Mouse (Mus musculus): ENCODE measurements around the gene Slc12a3. TPM values are rescaled to one million over a fixed set of nuclear protein-coding genes. Genes with fewer than 3 reads are reported as not detected.
A peak's percentile ranks its signal among the peaks of the same experiment; 100 is the strongest.

Slc12a3 gene
- polyA plus RNA-seq, 1 experiment = 1.4 TPM

DNA sequence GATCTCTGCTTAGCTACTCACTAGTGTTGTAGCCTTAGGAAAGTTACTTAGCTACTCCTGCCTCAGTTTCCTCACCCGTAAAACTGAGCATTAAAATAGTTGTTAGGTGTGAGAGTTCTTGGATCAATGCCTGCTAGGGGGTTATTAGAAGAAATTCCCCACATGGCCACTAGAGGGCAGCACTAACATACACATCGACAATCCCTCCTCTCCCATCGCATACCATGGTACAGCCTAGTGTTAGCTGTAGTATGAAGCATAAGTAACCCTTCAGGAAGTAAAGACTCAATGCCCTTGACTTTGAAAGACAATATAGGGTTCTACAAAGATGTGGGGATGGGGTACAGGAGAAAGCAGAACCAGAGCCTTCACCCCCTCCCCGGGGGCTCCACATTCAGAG is 1.7 kb downstream of the Slc12a3 start:
- Histone ChIP-seq H3K36me3 (ENCODE audit: control insufficient read depth, insufficient read depth, low read length) (no peaks in the 10 kb centered on the region), H3K27ac (ENCODE audit: control insufficient read depth, insufficient read depth, low read depth, low read length) (no peak overlapping the region), H3K27me3 (ENCODE audit: control insufficient read depth, insufficient read depth, low read length) (no peaks in the 10 kb centered on the region), H3K4me3 (ENCODE audit: control insufficient read depth, low read depth, low read length) (no peak overlapping the region), H3K4me1 (ENCODE audit: control insufficient read depth, insufficient read depth, low read length) (no peaks in the 10 kb centered on the region)
- no peak for TF ChIP-seq POLR2A (IDR thresholded peaks at IDR 0.05; ENCODE audit: control insufficient read depth, low read depth, low read length)
- peak; percentile 38; the same call in 1 of the 2 replicates for TF ChIP-seq CTCF (IDR thresholded peaks at IDR 0.05; ENCODE audit: control insufficient read depth, insufficient read depth, insufficient replicate concordance, low read depth, low read length)

DNA sequence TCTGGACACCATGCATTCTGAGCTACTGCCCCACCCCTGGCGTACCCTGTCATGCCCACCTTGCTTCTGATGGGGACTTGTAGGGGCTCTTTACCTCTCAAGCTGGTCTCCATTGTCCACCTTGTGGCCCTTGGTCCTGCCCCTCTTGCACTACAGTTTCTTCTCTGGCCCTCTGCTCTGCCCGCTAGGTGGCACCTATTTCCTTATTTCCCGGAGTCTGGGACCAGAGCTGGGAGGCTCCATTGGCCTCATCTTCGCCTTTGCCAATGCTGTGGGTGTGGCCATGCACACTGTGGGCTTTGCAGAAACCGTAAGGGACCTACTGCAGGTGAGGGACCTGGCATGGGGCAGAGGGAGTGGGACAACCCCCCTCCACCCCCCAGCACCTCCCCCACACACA is 4.3 kb downstream of the Slc12a3 start:
- TF ChIP-seq CTCF (IDR thresholded peaks at IDR 0.05; ENCODE audit: control insufficient read depth, insufficient read depth, insufficient replicate concordance, low read depth, low read length) (peak; percentile 17; the same call in 1 of the 2 replicates), POLR2A (IDR thresholded peaks at IDR 0.05; ENCODE audit: control insufficient read depth, low read depth, low read length) (no peak)

DNA sequence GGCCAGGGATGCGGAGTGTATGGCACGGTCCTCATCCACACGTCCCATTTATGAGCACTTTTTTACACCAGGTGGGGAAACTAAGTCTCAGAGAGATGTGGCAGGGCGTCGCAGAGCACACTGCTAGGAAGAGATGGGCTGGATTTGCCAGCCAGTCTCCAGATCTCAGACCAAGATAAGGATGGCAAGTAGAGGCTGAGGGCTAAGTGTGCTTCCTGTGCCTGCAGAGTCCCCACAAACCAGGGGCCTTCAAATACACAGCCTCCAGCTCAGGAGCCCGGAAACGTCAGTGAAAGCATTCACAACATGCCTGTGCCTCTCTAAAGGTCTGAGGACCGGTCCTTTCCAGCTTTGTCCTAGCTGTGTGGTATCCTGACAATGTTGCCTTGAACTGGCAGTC is 8.6 kb downstream of the Slc12a3 start:
- Histone ChIP-seq H3K4me3 (ENCODE audit: control insufficient read depth, low read depth, low read length) (no peak overlapping the region), H3K36me3 (ENCODE audit: control insufficient read depth, insufficient read depth, low read length) (no peaks in the 10 kb centered on the region), H3K4me1 (ENCODE audit: control insufficient read depth, insufficient read depth, low read length) (no peaks in the 10 kb centered on the region), H3K27me3 (ENCODE audit: control insufficient read depth, insufficient read depth, low read length) (no peaks in the 10 kb centered on the region), H3K27ac (ENCODE audit: control insufficient read depth, insufficient read depth, low read depth, low read length) (no peak overlapping the region)
- no peak for TF ChIP-seq CTCF (IDR thresholded peaks at IDR 0.05; ENCODE audit: control insufficient read depth, insufficient read depth, insufficient replicate concordance, low read depth, low read length)
- TF ChIP-seq POLR2A (IDR thresholded peaks at IDR 0.05; ENCODE audit: control insufficient read depth, low read depth, low read length) = no peak

More for the DNA sequence above, 4.3 kb downstream of the Slc12a3 start:
- Histone ChIP-seq H3K36me3 (ENCODE audit: control insufficient read depth, insufficient read depth, low read length) (no peaks in the 10 kb centered on the region), H3K27ac (ENCODE audit: control insufficient read depth, insufficient read depth, low read depth, low read length) (no peak overlapping the region), H3K4me3 (ENCODE audit: control insufficient read depth, low read depth, low read length) (no peak overlapping the region), H3K4me1 (ENCODE audit: control insufficient read depth, insufficient read depth, low read length) (no peaks in the 10 kb centered on the region), H3K27me3 (ENCODE audit: control insufficient read depth, insufficient read depth, low read length) (no peaks in the 10 kb centered on the region)

DNA sequence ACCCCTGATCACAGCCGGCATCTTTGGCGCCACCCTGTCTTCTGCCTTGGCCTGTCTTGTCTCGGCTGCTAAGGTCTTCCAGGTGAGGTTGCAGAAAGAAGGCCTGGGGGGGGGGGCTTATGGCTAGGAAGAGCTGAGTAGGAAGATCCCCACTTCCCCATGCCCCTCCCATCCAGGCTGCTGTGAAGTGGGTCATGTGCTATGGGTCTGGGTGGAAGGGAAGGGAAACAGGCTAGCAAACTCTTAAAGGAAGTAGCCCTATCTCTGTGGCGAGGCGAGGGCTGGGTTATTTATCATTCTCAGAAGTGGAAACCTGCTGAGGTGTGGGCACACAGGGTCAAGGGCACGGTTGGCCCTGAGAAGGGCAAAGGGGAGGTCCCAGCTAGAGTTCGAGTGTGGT is 11.8 kb downstream of the Slc12a3 start:
- H3K4me1 ChIP-seq (ENCODE audit: control insufficient read depth, insufficient read depth, low read length) = peaks cover 4% of the 10 kb centered on the region; the same call in 1 of the 2 replicates
- no peaks in the 10 kb centered on the region for H3K27me3 ChIP-seq (ENCODE audit: control insufficient read depth, insufficient read depth, low read length)
- TF ChIP-seq POLR2A (IDR thresholded peaks at IDR 0.05; ENCODE audit: control insufficient read depth, low read depth, low read length) (no peak), CTCF (IDR thresholded peaks at IDR 0.05; ENCODE audit: control insufficient read depth, insufficient read depth, insufficient replicate concordance, low read depth, low read length) (0 out of 2 replicates have a peak, but pooled peaks have one; percentile 8)
- no peak overlapping the region for H3K27ac ChIP-seq (ENCODE audit: control insufficient read depth, insufficient read depth, low read depth, low read length)
- H3K4me3 ChIP-seq (ENCODE audit: control insufficient read depth, low read depth, low read length) = no peak overlapping the region
- no peaks in the 10 kb centered on the region for H3K36me3 ChIP-seq (ENCODE audit: control insufficient read depth, insufficient read depth, low read length)

DNA sequence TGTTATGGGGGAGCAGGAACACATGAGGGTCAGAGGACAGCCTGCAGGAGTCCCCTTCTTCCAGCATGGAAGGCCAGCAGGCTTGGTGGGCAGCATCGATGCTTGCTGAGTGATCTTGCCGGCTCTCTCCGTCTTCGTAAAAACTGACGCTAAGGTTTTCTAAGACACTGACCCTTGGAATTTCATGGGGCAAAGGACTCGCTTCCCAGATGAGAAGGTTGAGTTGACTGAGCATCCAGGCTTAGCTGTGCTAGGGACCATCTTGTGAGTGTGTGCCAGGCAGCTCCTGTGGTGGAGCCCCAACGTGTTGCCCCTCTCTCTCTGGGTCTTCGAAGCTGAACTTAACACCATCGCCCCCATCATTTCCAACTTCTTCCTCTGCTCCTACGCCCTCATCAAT is 13.7 kb downstream of the Slc12a3 start:
- Histone ChIP-seq H3K27me3 (ENCODE audit: control insufficient read depth, insufficient read depth, low read length) (no peaks in the 10 kb centered on the region), H3K4me3 (ENCODE audit: control insufficient read depth, low read depth, low read length) (no peak overlapping the region), H3K27ac (ENCODE audit: control insufficient read depth, insufficient read depth, low read depth, low read length) (no peak overlapping the region), H3K36me3 (ENCODE audit: control insufficient read depth, insufficient read depth, low read length) (no peaks in the 10 kb centered on the region), H3K4me1 (ENCODE audit: control insufficient read depth, insufficient read depth, low read length) (peaks cover 4% of the 10 kb centered on the region; the same call in 1 of the 2 replicates)
- no peak for TF ChIP-seq POLR2A (IDR thresholded peaks at IDR 0.05; ENCODE audit: control insufficient read depth, low read depth, low read length)
- no peak for TF ChIP-seq CTCF (IDR thresholded peaks at IDR 0.05; ENCODE audit: control insufficient read depth, insufficient read depth, insufficient replicate concordance, low read depth, low read length)

DNA sequence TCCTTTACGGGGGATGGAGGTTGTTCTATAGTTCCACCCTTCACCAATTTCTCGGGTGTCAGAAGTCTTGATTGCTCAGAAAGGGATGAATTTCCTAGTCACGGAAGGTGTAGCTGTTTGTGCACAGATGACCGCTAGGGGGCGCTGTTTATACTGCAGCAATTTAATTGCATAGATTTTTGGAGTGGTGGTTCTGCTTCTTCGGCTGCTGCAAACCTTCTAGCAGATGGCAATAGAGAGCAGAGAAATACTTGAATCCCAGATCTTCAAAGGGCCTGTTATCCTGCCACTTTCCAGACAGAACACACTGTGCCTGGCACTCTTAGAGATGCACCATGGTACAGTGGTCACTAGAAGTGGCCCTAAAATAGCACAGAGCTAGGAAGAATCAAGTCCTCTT is 14.3 kb downstream of the Slc12a3 start:
- TF ChIP-seq POLR2A (IDR thresholded peaks at IDR 0.05; ENCODE audit: control insufficient read depth, low read depth, low read length) (no peak), CTCF (IDR thresholded peaks at IDR 0.05; ENCODE audit: control insufficient read depth, insufficient read depth, insufficient replicate concordance, low read depth, low read length) (peak; percentile 18; the same call in 1 of the 2 replicates)
- H3K4me1 ChIP-seq (ENCODE audit: control insufficient read depth, insufficient read depth, low read length) = peaks cover 4% of the 10 kb centered on the region; the same call in 1 of the 2 replicates
- no peak overlapping the region for H3K27ac ChIP-seq (ENCODE audit: control insufficient read depth, insufficient read depth, low read depth, low read length)
- H3K27me3 ChIP-seq (ENCODE audit: control insufficient read depth, insufficient read depth, low read length) = no peaks in the 10 kb centered on the region
- H3K4me3 ChIP-seq (ENCODE audit: control insufficient read depth, low read depth, low read length) = no peak overlapping the region
- H3K36me3 ChIP-seq (ENCODE audit: control insufficient read depth, insufficient read depth, low read length) = no peaks in the 10 kb centered on the region

DNA sequence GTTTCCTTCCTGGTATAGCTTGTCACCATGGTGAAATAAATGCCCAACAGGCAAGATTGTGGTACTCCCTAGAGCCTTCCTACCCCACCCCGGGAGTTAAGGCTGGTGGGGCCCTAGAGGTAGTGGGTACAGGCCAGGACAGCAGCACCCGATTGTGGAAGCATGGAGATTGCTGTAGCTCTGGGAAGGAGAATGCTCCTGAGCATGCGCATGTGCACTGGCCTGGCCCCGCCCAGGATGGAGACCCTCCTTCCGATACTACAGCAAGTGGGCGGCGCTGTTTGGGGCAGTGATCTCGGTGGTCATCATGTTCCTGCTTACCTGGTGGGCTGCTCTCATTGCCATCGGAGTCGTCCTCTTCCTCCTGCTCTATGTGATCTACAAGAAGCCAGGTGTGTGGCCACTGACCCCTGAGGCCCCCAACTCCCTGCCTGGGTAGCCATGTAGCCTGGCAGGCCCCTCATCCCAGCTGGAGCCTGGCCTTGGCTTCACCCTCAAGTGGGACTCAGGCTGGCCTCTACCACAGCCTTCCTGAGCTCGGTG is 14.8 kb downstream of the Slc12a3 start:
- Histone ChIP-seq H3K4me3 (ENCODE audit: control insufficient read depth, low read depth, low read length) (no peak overlapping the region), H3K27me3 (ENCODE audit: control insufficient read depth, insufficient read depth, low read length) (no peaks in the 10 kb centered on the region), H3K4me1 (ENCODE audit: control insufficient read depth, insufficient read depth, low read length) (peaks cover 4% of the 10 kb centered on the region; the same call in 1 of the 2 replicates), H3K27ac (ENCODE audit: control insufficient read depth, insufficient read depth, low read depth, low read length) (no peak overlapping the region), H3K36me3 (ENCODE audit: control insufficient read depth, insufficient read depth, low read length) (no peaks in the 10 kb centered on the region)
- TF ChIP-seq POLR2A (IDR thresholded peaks at IDR 0.05; ENCODE audit: control insufficient read depth, low read depth, low read length) (no peak), CTCF (IDR thresholded peaks at IDR 0.05; ENCODE audit: control insufficient read depth, insufficient read depth, insufficient replicate concordance, low read depth, low read length) (no peak)

All from testis, adult 2 months (tissue).